Mouse (Mus musculus) retina, adult 2 months (tissue): ENCODE results near the gene Ppp2r5b.

Source experiments
- DNase-seq: peaks from one replicate; pipeline ENCODE4 v3.0.0-alpha.2; 2012; ENCODE audit warnings: low read depth, low spot score

The Ppp2r5b gene

DNA sequence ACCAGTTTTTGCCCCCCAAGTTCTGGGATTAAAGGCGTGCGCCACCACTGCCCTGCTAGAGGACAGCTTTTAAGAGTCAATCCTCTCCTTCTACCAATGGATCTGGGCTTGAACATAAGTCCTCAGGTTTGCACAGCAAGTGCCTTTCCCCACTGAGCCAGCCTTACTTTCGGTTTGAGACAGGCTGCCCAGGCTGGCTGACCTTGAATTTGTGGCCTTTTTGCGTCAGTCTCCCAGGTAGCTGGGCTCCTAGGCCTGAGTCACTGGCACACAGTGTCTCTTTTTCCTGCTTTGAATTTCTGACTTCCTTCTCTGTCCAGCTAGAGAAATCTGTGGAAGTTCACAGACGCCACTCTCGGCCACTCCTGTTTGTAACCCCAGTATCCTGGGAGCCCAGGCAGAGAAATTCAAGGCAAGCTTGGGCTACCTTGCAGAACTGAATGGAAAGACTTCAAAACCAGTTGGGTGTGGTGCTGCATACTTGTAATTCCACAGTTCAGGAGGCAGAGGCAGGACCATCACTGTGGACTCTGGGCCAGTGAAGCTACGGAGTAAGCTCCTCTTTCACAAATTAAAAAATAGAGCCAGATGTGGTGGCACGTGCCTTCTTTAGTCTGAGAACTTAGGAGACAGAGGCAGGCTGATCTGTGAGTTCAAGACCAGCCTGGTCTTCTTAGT, 34.3 kb upstream of the Ppp2r5b start:
- no peak for DNase-seq

DNA sequence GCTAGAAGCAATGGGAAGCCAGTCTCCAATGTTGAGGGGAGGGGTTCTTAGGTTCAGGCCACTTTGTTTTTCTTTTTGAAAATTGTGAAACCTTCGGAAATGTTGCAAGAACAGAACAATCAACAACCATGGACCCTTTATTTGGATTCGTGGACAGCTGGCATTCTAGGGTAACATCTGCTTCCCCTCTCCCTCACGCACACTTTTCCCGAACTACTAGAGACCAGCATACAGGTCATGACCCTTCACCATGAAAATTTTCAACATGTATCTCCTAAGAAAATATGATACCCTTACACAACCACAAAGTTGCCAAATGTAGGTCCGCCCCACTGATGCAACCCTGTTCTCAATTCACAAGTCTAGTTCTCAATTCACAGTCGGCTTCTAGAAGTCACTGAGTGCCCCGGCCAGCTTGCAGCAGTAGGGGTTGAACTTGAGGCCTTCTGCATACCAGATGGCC, 33.0 kb upstream of the Ppp2r5b start:
- DNase-seq = no peak

DNA sequence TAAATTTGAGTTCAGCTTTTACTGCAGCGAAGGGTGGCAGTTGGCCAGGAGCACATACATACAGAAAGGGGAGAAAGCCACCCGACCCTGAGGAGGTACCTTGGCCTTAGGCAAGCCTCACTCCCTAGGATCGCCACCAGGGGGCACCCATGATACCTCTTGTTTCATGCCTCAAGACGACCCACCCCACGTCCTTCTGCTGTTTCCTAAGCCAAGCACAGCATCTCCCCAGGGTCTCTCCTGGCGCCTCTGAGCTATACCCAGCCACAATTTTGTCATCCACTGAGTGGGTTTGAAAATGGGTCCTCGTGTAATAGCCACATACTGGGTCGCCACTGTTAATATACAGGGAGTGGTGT, 32.5 kb upstream of the Ppp2r5b start:
- peak; percentile 40 for DNase-seq

DNA sequence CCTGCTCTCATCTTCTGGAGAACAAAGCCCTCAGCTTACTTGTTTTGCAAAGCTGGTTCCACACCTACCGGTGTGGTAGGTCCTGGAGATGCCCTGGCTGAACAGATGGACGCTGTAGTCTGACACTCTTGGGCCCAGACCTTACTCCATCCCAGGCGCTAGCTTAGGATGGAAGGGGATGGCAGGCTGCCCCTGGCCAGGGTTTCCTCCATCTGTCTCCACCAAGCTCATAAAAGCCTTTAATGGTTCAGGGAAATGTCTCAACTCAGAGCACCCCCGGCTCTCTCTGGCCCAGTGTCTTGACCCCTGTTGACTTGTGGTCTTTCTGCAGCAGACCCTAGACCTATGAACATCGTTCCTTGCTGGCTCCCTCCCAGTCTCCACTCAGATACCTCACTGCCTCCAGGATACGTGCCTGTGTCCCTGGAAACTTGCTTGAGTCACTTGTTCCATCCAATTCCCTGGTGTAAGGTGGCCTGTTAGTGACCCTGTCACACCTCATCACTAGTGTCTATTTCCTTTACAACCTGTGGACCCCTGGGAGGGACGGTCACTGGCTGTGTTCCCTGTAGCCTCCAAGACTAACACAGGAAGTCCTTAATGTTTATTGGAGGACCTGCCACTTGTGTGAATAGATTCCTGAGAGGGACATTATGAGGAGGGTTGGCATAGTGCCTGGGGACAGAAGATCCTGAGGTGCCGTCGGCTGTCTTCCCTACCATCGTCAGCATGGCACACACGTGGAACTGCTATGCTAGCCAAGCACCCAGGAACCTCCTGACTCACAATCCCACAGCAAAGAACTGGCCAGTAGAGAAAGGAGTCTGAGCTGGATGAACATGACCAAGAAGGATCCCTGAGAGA, 31.9 kb upstream of the Ppp2r5b start:
- DNase-seq = no peak

DNA sequence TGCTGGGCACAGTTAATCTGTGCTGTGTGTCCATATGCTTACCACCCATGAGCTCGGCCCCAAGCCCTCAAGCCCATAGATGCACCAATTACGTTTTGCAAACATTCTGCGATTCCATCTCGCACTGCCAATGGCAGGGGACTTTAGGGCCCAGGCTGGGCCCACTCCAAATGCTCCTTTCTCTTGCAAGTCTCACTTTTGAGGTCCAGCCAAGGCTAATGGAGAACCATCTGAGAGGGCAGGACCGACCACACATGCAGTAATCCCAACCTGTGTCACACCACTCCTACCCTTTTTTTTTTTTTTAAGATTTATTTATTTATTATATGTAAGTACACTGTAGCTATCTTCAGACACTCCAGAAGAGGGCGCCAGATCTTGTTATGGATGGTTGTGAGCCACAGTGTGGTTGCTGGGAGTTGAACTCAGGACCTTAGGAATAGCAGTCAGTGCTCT, 30.1 kb upstream of the Ppp2r5b start:
- no peak for DNase-seq

DNA sequence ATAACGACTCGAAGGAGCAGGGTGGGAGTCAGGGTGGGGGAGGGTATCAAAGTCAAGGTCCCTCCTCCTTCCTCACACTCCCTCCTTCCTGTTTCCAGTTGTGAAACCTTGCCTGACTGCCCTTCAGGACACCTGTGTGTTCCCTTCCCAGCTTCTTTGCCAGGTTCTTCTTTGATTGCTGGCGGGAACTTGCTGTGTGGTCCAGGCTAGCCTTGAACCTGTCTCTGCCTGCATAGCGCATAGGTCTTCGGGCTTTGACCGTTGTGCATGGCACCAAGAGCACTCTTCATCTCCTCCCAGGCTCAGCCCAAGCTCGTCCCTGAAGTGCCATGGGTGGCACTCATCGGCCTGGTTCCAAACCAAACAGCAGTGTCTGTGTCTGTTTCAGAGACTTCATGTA, 29.3 kb upstream of the Ppp2r5b start:
- DNase-seq = no peak

DNA sequence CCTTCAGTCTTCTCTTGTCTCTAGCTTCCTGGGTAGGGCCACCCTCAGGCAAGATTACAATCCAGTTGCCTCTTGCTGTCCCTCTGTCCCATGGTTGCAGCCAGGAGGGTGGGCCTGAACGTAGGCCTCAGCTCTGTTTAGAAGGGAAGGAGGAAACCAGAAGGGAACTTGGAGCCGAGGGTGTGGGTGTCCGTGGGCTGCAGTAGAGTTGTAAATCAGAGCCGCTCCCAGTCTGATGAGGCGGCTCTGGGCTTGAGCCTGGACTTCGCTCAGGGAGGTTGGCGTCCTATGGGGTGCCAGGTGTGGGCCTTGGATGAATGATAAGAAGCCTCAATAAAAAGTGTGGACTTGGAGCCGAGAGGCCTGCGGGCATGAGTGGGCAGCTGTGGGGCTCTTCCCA, 28.5 kb upstream of the Ppp2r5b start:
- DNase-seq = no peak

DNA sequence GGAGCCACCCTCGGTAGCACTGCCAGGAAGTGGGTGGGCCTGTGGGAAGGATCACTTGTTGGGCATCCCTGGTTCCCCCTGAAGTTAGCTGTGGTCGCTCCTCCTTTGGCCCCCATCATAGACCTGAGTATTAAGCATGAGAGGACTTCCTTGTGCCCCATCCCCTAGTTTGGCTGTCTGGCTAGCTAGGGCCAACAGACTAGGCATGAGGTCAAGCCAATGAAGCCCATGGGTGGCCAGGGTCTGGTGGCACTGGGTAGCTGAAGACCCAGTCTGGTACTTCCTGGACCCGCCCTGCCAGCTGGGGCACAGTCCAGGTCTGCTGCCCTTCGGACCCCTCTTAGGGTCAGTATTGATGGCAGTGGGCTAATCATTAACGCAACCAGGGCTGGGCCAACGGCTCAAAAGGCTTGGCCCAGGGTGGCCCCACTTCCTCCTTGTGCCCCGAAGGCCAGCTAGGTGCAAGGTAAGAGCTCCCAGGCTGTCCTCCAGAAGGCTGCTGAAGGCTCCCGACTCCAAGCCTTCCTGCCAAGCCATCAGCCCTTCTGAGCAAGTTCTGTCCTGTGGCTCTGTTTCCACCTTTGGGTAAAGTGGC, 27.3 kb upstream of the Ppp2r5b start:
- no peak for DNase-seq

DNA sequence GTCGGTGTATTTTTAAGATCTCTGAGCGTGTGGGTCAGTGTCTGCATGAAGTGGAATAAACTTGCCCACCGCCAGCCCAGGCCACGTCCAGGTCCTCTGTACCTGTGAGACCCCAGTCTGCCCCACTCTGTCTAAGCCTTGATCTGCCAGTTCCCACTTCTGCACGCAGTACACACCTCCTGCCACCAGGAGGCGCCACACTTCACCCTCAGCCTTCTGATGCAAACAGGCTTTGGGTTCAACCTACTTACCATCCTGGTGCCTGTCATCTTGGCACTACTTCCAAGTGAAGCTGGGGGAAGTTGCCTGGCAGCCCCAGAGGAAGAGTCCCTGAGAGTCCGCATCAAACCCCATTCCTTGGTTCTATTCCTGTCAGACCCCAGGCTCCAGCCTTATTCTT, 26.6 kb upstream of the Ppp2r5b start:
- DNase-seq = peak; percentile 25

DNA sequence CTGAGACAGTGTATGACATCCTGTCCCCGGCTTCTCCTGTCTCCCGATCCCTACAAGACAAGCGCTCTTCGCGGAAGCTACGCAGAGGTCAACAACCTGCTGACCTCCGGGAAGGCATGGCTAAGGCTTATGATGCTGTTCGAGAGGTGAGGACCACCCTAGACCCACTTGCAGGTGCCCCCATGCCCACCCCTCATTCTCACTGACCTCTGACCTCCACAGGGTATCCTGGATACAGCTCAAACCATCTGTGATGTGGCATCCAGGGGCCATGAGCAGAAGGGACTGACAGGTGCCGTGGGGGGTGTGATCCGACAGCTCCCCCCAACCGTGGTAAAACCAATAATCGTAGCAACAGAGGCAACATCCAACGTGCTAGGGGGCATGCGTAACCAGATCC, 25.7 kb upstream of the Ppp2r5b start:
- DNase-seq = no peak

DNA sequence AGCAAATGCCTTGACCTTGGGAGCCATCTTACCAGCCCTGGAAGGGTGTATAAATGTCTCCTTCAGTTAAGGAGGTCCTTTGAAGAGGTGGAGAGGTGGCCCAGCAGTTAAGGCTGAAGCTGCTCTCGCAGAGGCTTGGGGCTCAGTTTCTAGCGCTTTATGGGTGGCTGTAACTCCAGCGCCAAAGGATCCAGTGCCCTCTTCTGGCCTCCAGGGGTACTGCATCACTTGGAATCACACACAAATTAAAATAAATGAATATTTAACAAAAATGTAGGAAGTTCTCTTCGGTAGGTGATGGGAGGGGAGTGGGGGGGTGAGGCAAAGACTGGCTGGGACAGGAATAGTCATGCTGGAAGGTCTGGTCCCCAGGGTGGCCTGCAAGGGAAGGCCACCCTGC, 25.3 kb upstream of the Ppp2r5b start:
- no peak for DNase-seq

DNA sequence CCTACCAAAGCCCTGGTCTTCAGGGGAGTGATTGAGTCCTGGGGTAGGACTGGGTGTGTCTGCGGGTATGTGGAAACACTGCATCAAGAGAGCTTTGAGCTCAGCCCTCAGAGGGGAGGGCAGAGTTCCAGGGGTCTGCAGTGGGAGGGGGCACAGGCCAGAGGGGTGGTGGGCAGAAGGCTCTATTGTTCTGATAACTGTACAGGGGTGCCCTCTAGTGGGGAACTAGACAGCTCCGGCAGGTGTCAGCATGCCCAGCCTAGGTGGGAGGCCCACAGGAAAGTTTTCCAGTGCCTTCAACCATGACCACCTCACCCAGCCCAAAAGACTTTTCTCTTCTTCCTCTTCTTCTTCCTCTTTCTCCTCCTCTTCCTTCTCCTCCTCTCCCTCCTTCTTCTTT, 24.8 kb upstream of the Ppp2r5b start:
- DNase-seq = no peak

DNA sequence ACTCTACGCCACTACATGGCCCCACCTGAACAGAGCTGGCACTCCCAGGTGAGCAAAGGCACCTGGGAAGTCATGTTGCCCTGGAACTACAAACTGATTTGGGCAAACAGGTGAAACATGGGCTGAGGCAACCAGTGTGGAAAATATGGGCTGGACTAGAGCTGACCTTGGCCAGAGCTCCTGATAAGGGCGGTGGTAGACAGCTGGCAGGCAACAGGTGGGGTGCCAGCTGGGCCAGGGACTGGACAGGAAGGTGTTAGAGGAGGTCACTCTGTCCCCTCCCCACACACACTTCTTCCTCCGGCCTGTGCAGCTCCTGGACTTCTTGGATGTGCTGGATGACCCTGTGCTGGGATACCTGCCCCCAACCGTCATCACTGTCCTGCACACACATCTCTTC, 17.3 kb upstream of the Ppp2r5b start:
- no peak for DNase-seq

DNA sequence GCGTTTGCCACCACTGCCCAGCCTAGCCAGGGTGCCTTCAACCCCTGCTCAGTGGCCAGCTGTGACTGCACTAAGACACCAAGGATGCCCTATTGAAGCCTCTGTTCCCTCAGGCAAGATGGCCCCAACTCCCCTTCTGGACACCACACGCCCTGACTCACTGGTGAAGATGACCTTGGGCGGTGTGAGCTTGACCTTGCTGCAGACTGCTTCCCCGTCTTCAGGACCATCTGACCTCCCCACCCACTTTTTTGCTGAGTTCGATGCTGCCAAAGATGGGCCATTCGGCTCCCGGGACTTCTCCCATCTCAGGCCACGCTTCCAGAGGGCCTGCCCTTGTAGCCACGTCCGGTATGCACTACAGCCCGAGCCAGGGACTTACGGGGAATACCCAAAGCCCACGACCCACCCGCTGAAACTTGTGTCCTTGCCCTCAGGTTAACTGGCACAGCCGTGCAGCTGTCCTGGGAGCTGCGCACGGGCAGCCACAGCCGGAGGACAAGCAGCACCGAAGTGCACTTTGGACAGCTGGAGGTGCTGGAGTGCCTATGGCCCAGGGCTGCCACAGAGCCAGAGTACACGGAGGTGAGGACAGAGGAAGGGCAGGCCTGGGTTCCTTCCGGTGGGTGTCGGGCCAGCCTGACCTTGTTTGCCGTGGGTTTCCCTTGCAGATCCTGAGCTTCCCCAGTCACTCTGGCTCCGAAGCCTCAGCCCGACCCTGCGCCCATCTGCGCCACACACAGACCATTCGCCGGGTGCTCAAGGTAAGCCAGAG, 12.0 kb upstream of the Ppp2r5b start:
- DNase-seq = no peak

DNA sequence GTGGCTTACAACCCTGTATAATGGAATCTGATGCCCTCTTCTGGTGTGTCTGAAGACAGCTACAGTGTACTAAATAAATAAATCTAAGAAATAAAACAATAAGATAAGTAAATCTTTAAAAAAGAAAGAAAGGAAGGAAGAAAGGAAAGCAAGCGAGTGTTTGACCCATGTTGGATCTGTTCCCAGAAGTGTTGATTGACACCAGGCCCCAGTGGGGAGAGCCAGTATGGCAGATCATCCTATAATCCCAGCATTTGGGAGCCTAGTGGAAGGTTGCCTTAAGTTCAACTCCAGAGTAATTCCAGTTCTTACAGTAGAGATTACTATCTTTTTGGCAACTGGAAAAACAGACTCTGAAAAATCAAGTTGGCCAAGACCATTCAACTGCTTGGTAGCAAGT, 10.1 kb upstream of the Ppp2r5b start:
- no peak for DNase-seq

DNA sequence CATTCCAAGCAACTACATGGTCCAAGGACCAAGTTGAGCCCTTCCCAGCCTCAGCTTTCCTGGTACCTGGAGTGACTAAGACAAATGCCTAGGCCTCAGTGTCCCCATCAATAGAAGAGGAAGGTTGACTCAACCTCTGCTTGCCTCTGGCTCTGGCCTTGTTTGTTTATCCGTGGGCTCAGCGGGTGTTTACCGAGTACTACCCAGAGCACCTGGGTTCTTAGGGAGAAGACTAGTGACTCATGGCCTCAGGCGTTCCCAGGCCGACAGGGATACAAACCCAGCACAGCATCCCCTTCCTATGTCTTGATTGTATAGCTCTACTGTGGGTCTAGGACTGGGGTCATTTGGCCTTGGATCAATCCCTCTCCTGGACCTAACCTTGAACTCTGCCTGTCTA, 7.6 kb upstream of the Ppp2r5b start:
- no peak for DNase-seq

DNA sequence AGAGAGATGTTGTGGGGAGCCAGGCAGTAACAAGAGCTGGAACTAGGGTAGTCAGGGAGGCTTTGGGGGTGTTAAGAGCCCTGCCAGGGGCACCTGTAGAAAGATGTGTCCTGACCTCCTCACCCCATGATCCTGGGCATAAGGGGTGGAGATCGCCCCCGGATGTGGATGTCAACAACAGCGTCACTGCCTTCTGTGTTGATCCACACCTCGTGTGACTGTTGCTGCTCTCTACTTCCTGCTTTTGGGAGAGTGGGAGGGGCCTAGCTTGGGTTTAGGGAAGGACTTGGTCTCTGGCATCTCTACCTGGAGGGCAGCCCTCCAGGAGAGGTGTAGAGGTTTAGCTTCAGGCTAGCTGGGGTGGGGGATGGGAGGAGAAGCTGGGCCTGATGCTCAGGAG, 6.6 kb upstream of the Ppp2r5b start:
- DNase-seq = no peak

DNA sequence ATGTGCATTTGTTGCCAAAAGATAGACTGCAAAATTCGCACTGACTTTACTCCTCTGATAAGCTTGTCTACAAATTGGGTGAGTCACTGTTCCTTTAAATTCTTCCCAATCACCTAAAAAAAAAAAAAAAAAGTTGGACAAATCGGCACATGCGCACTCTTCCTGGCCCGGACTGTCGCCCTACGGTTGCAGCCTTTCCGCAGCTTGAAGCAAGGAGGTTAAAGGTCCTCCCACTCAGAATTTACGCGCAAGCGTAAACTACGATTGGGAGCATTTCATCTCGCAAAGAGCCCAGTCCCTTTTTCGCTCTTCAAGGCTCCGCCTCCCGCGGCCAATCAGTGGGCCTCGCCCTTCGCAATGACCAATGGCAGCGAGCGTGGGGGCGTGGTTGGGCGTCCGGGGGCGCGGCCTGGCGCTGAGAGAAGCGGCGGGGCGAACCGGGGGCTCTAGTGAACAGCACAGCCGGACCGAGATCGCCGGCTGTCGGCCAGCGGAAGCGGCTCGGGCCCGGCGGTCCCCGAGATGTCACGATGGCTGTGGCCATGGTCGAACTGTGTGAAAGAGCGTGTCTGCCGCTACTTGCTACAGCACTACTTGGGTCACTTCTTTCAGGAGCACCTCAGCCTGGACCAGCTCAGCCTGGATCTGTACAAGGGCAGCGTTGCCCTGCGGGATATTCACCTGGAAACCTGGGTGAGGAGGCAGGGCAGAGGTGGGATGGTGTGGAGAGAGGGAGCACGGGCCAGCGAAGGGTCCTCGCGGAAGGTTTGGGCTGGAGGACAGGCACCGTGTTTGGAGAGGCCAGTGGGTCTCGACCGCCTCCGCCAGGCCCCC, 5.8 kb upstream of the Ppp2r5b start, which contains the start of gene Atg2a:
TSS of gene Atg2a (plus strand) at position 395 of the 834 bp plus-strand sequence.
- DNase-seq = peak; percentile 96

DNA sequence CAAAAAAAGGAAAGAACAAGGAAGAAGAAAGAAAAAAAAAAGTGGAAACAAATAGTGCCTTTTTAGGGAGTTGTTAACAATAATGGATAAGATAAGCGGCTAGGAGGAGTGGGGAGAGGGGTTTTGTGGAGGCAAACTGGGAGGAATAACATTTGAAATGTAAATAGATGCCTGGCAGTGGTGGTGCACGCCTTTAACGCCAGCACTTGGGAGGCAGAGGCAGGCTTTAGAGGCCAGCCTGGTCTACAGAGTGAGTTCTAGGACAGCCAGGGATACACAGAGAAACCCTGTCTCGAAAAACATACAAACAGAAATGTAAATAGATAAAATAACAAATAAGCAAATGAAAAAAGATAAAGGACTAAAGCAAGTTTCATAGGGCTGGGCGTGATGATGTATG, 5.1 kb upstream of the Ppp2r5b start:
- DNase-seq = no peak

DNA sequence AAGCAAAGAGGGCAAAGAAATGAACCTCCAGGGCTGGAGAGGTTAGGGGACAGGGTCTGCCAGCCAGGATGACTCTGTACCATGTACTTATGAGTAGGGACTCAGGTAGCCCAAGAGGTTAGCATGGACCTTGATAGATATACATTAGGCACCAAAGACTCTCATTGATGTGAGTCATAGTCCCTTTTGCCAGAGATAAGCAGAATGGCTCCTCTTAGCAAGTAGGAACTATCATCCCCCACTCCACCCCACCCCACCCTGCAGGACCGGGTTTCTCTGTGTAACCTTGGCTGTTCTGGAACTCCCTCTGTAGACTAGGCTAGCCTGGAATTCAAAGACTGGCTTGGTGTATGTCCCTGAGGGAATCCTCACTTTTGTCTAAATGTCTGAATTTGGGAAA, 4.5 kb upstream of the Ppp2r5b start:
- DNase-seq = no peak

DNA sequence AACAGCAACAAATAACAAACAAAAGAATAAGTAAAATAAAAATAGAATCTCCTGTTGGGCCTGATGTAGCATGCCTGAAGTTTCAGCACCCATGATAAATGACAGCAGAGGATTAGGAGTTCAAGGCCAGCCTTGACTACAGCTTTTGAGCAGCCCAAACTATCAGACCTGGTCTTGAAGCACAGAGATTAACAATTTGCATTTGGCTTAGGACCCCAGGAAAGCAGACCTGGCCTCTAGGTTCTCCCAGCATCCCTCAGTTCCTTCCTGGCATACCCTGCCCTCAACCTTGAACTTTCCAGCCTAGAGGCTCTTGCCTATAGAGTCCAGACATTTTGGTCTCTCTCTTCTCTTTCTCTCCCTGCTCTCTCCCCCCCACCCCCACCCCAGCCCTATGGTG, 3.1 kb upstream of the Ppp2r5b start:
- DNase-seq = no peak
